Mouse (Mus musculus): ENCODE data around the gene Ybx2. TPM values are rescaled to one million over a fixed set of nuclear protein-coding genes. Genes with fewer than 3 reads are reported as not detected.
A peak's percentile ranks its signal among the peaks of the same experiment; 100 is the strongest.
"Not testable (repeated sequence)": the region's sequence is repeated elsewhere in the genome, so short reads cannot be mapped to it uniquely, and the experiment has no call there.

Gene Ybx2
- polyA plus RNA-seq, 1 experiment: 55.2 TPM

DNA sequence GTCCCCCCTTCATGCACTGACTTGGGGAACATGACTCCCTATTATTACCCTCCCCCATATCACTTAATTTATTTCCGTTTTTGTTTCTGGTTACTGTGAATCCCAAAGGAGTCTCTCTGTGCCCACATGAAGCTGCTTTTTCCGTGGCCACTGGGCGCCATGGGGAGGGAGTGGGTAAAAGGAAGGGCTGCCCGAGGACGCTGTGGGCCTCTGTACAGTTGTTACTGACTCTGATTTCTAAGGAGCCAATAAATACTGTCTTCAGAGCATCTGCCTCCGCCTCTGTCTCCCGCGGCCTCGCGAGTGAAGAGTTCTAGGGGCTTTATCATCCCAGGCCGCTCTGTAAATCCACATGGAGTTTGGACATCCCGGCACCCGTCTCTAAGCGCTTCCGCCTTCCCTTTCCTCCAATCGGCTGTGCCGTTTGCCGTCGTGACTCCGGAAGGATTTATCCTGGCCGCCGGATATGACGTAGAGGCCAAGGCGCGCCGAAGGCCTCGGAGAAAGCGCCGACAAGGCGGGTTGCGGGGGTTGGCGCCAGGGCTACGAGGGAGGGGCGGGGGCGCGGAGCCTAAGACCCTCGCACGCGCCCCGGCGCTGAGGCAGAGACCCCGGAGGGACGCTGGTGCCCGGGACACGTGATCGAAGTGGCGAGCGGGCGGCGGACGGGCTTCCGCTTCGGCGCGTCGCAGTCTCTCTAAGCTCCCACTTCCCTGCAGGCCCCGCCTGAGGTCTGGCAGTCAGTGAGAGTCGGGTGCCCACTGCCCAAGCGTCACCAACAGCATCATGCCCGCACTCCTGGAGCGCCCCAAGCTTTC is 21.8 kb upstream of the Ybx2 start, which contains the start of gene Gps2:
TSS of gene Gps2 (plus strand) at position 335 of the 818 bp plus-strand sequence.
- Histone ChIP-seq H3K4me3 (ENCODE audit: low read depth, low read length) (peak within 1 kb of the TSS; percentile 83), H3K27ac (ENCODE audit: insufficient read depth, low read length) (no peak within 1 kb of the TSS; the same call in 1 of the 2 replicates), H3K9me3 (replicated peaks; ENCODE audit: control insufficient read depth, insufficient read depth, low read length, poor library complexity, severe bottlenecking) (no peaks in the 10 kb centered on the region), H3K36me3 (ENCODE audit: control insufficient read depth, insufficient read depth, low read length, poor library complexity, severe bottlenecking) (peaks cover 38% of the 10 kb centered on the region), H3K4me1 (ENCODE audit: control insufficient read depth, insufficient read depth, low read length) (no peaks in the 10 kb centered on the region), H3K27me3 (ENCODE audit: control insufficient read depth, insufficient read depth, low read length, poor library complexity, severe bottlenecking) (no peaks in the 10 kb centered on the region), H3K9ac (ENCODE audit: low read depth, poor library complexity, severe bottlenecking) (peak within 1 kb of the TSS; percentile 71)
- no peak for TF ChIP-seq EP300 (IDR thresholded peaks at IDR 0.05; ENCODE audit: insufficient read depth, low read depth, low read length)

DNA sequence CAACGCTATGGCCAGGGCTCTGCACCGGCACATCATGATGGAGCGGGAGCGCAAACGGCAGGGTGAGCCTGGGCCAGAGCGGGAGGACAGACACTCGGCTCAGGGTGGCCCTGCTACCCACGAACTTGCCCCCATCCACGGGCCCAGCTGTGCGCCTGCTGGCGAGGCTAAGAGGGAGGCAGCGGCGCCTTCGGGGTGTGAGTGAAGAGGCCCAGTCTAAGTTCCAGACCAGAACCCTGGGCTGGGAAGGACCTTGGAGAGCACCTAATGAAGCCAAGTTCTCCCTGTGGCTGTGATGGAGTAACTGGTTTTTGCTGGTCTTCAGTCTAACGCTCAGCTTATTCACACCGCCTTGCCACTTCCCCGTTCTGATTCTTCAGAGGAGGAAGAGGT is 21.2 kb upstream of the Ybx2 start:
- peak overlapping the region; percentile 71 for H3K9ac ChIP-seq (ENCODE audit: low read depth, poor library complexity, severe bottlenecking)
- no peak overlapping the region; the same call in 1 of the 2 replicates for H3K27ac ChIP-seq (ENCODE audit: insufficient read depth, low read length)
- no peaks in the 10 kb centered on the region for H3K9me3 ChIP-seq (replicated peaks; ENCODE audit: control insufficient read depth, insufficient read depth, low read length, poor library complexity, severe bottlenecking)
- H3K4me3 ChIP-seq (ENCODE audit: low read depth, low read length): peak overlapping the region; percentile 81
- peaks cover 2% of the 10 kb centered on the region for H3K4me1 ChIP-seq (ENCODE audit: control insufficient read depth, insufficient read depth, low read length)
- H3K36me3 ChIP-seq (ENCODE audit: control insufficient read depth, insufficient read depth, low read length, poor library complexity, severe bottlenecking): peaks cover 40% of the 10 kb centered on the region
- no peaks in the 10 kb centered on the region for H3K27me3 ChIP-seq (ENCODE audit: control insufficient read depth, insufficient read depth, low read length, poor library complexity, severe bottlenecking)
- TF ChIP-seq POLR2A (IDR thresholded peaks at IDR 0.05; ENCODE audit: insufficient read depth, low read length) (no peak), EP300 (IDR thresholded peaks at IDR 0.05; ENCODE audit: insufficient read depth, low read depth, low read length) (no peak), CTCF (IDR thresholded peaks at IDR 0.05; ENCODE audit: low read depth, low read length) (no peak)

DNA sequence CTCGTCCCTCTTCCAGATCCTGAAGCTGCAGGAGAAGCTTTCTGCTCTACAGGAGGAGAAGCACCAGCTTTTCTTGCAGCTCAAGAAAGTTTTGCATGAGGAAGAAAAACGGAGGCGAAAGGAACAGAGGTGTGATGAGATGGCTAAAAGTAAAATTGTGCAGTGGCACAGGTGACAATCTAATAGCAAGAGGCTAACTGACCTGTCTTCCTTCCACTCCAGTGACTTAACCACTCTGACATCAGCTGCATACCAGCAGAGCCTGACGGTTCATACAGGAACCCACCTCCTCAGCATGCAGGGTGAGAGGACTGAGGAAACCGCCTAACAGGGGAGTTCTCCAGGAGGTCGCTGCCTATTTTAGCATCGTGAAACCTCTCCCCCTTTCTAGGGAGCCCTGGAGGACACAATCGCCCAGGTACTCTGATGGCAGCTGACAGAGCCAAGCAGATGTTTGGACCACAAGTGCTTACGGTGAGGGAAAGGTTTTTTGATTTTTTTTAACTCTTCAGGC is 20.6 kb upstream of the Ybx2 start:
- Histone ChIP-seq H3K27ac (ENCODE audit: insufficient read depth, low read length) (no peak overlapping the region), H3K36me3 (ENCODE audit: control insufficient read depth, insufficient read depth, low read length, poor library complexity, severe bottlenecking) (peaks cover 44% of the 10 kb centered on the region), H3K4me1 (ENCODE audit: control insufficient read depth, insufficient read depth, low read length) (peaks cover 2% of the 10 kb centered on the region), H3K4me3 (ENCODE audit: low read depth, low read length) (no peak overlapping the region), H3K9me3 (replicated peaks; ENCODE audit: control insufficient read depth, insufficient read depth, low read length, poor library complexity, severe bottlenecking) (no peaks in the 10 kb centered on the region), H3K27me3 (ENCODE audit: control insufficient read depth, insufficient read depth, low read length, poor library complexity, severe bottlenecking) (no peaks in the 10 kb centered on the region), H3K9ac (ENCODE audit: low read depth, poor library complexity, severe bottlenecking) (no peak overlapping the region)
- TF ChIP-seq EP300 (IDR thresholded peaks at IDR 0.05; ENCODE audit: insufficient read depth, low read depth, low read length) (no peak), POLR2A (IDR thresholded peaks at IDR 0.05; ENCODE audit: insufficient read depth, low read length) (no peak), CTCF (IDR thresholded peaks at IDR 0.05; ENCODE audit: low read depth, low read length) (no peak)

DNA sequence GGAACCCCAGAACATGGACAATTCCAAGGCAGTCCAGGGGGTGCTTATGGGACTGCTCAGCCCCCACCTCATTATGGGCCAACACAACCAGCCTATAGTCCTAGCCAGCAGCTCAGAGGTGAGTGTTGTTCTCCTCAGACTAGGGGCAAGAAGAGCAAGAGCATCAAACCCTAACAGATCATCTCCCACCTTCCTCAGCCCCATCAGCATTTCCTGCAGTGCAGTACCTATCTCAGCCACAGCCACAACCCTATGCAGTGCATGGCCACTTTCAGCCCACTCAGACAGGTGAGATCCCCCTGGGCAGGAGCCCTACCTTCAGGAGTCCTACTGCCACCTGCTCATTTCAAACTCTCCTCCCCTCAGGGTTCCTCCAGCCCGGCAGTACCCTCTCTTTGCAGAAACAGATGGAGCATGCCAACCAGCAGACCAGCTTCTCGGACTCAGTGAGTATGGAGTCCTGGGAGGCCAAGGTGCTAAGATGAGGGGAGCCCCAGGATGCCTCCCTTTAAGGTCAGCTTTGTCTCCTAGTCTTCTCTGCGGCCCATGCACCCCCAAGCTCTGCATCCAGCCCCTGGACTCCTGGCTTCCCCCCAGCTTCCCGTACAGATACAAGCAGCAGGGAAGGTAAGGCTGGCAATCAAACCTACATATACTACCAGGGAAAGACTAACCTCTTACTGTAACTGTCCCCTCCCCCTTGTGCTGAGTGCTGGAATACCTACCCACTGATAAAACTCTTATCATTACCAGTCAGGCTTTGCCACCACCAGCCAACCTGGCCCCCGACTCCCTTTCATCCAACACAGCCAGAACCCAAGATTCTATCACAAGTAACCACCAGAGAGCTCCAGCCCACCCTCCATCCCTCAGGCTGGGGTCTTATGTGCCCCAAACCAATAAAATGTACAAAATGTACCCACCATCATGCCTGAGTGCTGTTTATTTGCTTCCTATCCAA is 19.6 kb upstream of the Ybx2 start:
- no peak overlapping the region for H3K9ac ChIP-seq (ENCODE audit: low read depth, poor library complexity, severe bottlenecking)
- peaks cover 2% of the 10 kb centered on the region for H3K4me1 ChIP-seq (ENCODE audit: control insufficient read depth, insufficient read depth, low read length)
- H3K27me3 ChIP-seq (ENCODE audit: control insufficient read depth, insufficient read depth, low read length, poor library complexity, severe bottlenecking): no peaks in the 10 kb centered on the region
- no peak overlapping the region for H3K4me3 ChIP-seq (ENCODE audit: low read depth, low read length)
- TF ChIP-seq CTCF (IDR thresholded peaks at IDR 0.05; ENCODE audit: low read depth, low read length) (no peak), EP300 (IDR thresholded peaks at IDR 0.05; ENCODE audit: insufficient read depth, low read depth, low read length) (no peak), POLR2A (IDR thresholded peaks at IDR 0.05; ENCODE audit: insufficient read depth, low read length) (no peak)
- no peaks in the 10 kb centered on the region for H3K9me3 ChIP-seq (replicated peaks; ENCODE audit: control insufficient read depth, insufficient read depth, low read length, poor library complexity, severe bottlenecking)
- peaks cover 43% of the 10 kb centered on the region for H3K36me3 ChIP-seq (ENCODE audit: control insufficient read depth, insufficient read depth, low read length, poor library complexity, severe bottlenecking)
- no peak overlapping the region for H3K27ac ChIP-seq (ENCODE audit: insufficient read depth, low read length)

DNA sequence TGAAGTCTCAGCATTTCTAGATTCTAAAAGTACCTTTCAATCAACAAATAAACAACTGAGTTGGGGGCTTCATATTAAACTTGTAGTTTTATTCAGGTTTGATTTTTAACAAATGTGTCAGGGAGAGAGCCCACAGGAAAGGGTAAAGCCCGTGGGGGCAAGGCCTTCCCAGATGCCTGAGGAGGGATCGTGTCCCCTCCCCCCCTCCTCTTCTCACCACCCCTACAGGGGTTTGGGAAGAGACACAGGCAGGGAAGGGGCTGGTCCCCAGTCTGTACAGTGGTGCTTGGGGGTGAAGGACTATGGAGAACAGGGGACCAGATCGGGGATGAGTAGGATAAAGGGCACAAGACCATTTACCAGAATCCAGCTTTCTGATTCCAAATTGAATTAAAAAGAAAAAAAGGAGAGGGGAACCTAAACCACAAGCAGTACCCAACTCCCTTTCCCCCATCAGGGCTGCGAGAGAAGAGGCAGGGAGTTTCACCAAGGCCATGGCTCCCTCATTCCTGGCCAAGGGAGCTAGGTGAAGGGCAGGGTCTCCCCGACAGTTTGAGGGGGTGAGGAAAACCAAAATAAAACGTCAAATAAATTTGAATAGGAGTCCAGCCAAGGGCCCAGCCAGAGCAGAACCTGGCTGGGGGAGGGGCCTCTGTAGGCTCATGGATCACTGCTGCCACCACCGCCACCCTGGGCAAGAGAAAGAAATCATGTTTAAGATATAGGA is 18.8 kb upstream of the Ybx2 start:
- H3K27ac ChIP-seq (ENCODE audit: insufficient read depth, low read length); H3K9me3 ChIP-seq (replicated peaks; ENCODE audit: control insufficient read depth, insufficient read depth, low read length, poor library complexity, severe bottlenecking); H3K27me3 ChIP-seq (ENCODE audit: control insufficient read depth, insufficient read depth, low read length, poor library complexity, severe bottlenecking); H3K9ac ChIP-seq (ENCODE audit: low read depth, poor library complexity, severe bottlenecking); H3K4me1 ChIP-seq (ENCODE audit: control insufficient read depth, insufficient read depth, low read length); H3K4me3 ChIP-seq (ENCODE audit: low read depth, low read length): not testable (repeated sequence)
- H3K36me3 ChIP-seq (ENCODE audit: control insufficient read depth, insufficient read depth, low read length, poor library complexity, severe bottlenecking): peaks cover 39% of the 10 kb centered on the region

Data from ES-Bruce4 (cell line).